Mouse (Mus musculus): ENCODE data around the gene Gpatch2.

Gpatch2 gene

DNA sequence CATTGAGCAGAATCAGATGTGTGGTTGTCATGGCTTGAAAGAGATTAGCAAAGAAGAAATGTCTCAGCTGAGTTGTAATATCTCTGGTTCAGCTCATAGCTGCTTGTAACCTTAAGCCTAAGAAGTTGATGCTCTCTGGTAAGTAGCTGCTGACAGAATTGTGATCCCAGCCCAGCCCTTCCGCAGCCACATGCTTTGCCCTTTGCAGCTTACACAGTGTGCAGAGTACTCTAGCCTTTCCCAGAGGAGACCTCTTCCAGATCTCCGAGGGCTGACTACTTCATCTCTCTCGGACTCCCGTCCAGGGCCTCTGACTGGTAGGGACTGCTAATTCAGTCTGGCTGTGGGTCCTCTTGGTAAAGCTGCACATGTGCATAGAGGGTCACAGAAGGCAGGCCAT lies 92.0 kb downstream of the Gpatch2 start:
- no peak for DNase-seq (ENCODE audit: low read depth)

DNA sequence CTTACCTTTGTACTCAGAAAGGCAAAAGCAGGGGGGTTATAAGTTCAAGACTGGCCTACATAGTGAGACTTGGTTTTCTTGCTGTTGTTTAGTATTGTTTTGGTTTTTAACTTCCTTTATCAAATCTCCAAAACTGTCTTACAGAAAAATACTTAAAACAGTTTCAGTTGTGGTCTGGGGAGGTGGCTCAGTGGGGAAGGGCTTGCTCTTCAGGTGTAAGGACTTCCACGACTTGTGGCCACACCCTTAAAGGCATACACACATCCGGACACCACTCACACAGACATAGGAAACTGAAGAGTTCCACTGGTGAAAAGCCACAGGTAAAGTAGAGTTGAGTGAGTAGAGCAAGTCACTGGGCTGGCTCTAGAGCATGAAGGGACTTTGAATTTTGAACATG lies 93.2 kb downstream of the Gpatch2 start:
- peak; percentile 74 for DNase-seq (ENCODE audit: low read depth)

DNA sequence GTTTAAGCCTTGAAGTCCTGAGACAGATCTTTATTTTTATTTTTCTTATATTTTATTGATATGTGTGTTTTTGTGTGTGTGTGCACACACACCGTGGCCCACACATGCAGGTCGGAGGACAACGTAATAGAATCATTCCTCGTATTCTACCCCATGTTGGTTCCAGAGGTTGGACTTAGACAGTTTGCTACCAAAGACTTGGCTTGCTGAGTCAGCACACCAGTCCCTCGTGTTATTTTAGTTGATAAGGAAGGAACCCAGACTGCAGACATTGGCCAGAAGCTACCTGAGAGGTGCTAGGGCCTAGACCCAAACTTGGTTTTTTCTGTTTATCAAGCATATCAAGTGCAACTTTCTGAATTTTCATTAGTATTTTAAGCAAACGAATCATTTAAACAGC lies 95.8 kb downstream of the Gpatch2 start:
- no peak for DNase-seq (ENCODE audit: low read depth)

DNA sequence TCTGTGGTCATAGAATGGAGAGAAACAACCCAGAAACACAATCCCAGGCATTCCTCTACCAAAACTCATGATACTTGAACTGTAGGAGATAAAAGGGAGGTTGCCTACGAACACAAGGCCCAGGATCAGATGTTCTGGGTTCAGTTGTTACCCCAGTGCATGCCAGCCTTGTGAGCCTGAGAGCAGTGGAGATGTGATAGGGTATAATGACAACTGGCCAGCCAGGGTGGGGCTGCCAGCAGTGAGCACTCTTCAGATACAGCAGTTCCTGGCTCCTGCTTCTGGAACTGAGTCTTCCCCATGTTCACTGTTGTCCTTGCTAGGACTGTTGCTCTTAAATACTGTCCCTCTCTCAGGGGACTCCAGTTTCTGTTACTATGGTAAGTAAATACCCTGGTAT lies 98.0 kb downstream of the Gpatch2 start:
- DNase-seq (ENCODE audit: low read depth) = no peak

DNA sequence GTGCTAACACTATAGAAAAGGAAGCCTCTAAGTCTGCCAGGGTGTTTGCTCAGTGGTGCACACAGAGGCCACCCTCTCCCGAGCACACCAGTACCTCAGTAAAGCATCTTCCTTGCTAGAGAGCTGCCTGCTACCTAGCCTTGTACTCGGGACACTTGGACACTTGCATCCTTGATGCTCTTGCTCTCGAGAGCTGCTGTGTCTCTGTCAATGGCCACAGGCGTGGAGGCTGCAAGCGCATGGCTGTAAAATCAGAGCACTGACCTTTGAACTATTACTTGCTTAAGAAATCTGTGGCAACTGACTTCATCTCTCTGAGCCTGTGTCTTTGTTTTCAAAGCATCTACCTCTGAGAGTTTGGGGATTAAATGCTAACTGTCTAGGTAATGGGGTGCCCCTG lies 98.5 kb downstream of the Gpatch2 start:
- no peak for DNase-seq (ENCODE audit: low read depth)

DNA sequence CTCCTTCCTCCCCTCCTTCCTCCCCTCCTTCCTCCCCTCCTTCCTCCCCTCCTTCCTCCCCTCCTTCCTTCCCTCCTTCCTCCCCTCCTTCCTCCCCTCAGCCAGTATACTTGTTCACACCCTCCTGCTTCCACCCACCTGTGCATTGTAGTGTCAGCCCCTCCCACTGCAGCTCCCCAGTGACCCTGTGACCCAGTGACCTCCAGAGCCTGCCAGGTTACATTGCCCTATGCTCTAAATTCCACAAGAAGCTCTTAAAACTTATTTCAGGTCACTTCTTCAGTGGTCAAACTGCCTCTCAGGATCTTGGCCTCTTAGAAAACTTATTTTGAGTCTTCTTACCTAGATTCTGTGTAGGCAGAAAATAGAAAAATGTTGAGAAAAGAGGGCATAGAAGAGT lies 99.2 kb downstream of the Gpatch2 start:
- DNase-seq (ENCODE audit: low read depth) = no peak

DNA sequence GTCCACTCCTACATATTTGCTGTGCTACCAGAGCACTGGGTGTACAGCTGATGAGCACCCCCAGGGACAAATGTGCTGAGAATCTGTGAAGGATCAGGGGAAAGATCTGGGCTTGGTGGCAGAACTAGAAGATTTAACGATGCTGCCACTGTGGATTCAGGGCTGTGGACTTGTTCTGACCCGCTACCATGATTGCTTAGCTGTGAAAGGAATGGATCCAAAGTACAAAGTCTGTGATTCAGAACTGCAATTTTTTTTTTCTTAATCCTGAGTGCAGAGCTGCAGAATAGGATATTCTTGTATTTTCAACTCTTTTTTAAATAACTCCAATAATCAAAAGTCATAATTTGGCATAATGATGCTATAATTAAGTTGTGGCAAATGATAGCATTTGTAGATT lies 100.5 kb downstream of the Gpatch2 start:
- DNase-seq (ENCODE audit: low read depth) = no peak

DNA sequence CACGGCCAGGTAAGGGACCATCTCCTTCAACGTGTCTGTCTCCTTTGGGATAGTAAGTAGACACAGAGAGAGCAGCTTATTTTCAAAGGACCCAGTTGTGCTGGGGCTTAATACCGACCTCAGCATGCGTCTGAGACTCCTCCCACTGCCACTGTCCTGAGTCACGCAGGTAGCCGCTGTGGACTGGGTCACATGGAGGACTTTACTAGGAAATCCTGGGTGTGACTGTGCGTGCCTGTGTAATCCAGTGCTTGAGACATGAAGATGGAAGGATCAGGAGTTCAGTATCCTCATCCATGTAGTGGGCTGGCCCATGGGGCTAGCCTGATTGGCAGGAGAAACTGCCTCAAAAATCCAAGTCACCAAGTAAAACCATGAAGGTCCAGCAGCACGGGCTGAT lies 101.2 kb downstream of the Gpatch2 start:
- DNase-seq (ENCODE audit: low read depth) = no peak

DNA sequence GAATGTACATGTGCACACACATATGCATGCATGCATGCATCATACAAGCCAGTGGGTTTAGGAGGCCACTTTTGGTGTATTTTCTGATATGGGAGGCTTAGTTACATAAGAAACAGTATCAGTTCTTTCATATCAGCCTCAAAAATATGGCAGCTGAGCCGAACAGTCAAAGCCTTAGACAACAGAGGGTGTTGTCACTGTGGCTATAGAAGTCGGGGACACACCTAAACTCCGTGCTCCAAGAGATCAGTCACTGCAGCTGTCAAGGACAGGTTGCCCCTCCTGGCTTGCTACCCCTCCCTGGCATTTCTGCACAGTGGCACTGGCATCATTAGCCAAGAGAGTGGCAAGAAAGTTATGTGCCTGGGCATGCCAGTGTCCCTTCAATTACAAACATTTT lies 106.5 kb downstream of the Gpatch2 start:
- no peak for DNase-seq (ENCODE audit: low read depth)

DNA sequence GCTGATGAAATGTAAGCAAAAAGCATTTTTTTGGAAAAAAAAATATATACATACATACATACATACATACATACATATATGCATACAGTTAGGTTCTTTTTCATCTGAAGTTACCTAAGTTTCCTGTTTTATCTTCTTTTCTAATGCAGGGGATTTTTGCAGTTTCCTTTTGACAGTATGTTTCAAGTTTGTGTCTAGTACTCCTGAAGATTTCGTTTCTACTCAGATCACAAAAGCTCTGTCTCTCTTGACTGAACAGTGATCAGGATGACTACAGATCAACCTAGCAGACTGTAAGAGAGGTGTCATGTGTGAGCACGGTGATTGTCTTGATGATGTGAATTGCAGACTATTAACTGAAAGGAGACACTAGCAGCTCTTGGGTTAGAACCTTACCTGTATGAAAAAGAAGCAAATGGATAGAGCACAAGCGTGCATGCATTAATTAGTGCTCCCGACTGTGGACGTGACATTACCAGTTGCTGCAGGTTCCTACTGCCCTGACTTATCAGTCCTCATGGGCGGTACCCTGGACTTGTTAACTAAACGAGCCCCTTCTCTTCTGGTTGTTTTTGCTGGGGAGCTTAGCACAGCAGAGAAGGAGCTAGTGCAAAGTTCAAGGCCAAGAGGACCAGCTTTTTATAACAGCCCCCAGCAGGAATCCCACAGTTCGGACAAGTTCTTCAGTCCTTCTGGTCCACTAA lies 107.3 kb downstream of the Gpatch2 start:
- peak; percentile 69 for DNase-seq (ENCODE audit: low read depth)

DNA sequence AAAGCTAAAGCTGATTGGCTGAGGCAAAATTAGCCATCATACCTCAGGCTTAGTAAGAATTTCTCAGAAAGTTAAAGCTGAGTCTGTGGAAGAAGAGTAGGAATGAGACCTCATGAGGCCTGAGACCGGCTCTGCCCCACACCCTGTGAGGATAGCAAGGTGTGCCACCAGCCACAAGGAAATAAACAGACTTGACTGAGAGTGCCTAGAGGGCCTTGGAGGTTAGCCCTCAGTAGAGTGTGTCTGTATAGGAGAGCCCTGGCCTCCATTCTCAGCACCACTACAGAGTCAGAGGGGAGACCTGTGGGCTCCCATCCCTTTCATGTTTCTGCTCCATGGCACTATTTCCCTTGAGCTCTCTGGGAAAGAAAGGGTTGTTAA lies 107.9 kb downstream of the Gpatch2 start:
- DNase-seq (ENCODE audit: low read depth) = no peak

DNA sequence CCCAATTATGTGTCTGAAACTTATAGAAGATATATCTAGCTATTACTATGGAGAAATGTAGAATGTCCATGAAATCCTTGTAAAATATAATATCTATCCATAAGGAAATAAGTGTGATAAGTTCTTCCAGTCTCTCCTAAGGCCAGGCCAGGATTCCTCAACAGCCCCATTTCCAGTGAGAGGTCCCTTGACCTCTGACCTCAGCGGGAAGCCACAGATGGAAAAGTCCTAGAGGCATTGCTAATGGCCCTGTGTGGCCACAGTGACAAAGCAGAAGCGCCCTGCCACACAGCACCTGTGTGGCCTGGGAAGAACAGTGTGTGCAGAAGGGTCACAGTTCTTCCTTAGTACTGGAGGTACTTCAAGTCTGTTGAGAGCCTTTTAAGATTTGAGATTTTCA lies 127.2 kb downstream of the Gpatch2 start:
- no peak for DNase-seq (ENCODE audit: low read depth)

DNA sequence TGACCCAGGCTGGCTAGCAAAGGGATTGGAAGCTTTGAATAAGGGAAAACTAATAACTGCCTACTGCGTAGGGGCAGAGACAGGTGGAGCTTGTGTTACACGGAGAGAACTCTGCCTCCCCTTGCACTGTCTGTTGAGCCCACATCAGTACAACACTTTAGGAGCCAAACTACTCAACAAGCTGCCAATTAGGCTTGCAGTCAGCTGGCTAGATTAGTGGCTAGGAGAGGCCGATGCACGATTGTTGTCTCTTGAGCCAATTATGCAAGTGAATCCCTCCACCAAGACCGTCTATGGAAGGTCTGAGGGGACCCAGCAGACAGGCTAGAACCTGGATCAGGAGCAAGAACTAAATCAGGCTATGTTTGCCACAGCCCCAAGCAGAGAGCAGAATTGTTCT lies 129.8 kb downstream of the Gpatch2 start:
- no peak for DNase-seq (ENCODE audit: low read depth)

DNA sequence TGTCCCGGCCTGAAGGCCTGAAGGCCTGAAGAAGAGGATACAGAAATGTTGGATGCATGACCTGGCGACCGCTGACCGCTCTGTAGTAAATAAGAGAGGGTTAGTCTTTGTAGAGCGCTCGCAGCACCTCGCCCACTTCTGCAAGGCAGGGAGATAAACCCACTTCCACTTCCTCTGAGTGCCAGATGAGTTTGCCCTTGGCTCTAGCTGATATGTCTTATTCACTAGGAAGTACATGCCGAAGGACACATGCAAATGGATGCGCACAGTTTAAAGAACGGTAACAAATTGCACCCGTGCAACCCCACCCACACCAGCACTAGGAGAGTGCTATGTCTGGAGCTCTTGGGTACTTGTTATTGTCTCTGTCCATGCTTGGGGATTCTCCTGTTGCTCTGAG lies 131.6 kb downstream of the Gpatch2 start:
- peak; percentile 54 for DNase-seq (ENCODE audit: low read depth)

DNA sequence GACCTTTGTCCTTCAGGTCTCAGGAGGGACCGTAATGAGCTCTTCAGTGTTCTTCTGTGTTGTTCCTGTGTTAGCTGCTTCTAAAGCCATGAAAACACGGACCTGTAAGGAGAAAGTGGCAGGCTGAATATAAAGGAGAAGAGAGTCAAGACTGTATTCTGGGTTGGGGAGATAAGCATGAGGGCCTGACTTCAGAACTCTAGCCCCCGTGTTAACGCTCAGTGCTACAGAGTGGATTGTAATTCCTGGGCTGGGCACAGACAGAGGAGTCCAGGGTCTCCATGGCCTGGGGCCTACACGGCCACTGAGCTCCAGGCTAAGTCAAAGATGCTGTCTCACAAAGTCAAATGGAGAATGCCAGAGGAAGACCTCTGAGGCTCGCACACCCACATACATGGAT lies 132.3 kb downstream of the Gpatch2 start:
- DNase-seq (ENCODE audit: low read depth) = peak; percentile 8

DNA sequence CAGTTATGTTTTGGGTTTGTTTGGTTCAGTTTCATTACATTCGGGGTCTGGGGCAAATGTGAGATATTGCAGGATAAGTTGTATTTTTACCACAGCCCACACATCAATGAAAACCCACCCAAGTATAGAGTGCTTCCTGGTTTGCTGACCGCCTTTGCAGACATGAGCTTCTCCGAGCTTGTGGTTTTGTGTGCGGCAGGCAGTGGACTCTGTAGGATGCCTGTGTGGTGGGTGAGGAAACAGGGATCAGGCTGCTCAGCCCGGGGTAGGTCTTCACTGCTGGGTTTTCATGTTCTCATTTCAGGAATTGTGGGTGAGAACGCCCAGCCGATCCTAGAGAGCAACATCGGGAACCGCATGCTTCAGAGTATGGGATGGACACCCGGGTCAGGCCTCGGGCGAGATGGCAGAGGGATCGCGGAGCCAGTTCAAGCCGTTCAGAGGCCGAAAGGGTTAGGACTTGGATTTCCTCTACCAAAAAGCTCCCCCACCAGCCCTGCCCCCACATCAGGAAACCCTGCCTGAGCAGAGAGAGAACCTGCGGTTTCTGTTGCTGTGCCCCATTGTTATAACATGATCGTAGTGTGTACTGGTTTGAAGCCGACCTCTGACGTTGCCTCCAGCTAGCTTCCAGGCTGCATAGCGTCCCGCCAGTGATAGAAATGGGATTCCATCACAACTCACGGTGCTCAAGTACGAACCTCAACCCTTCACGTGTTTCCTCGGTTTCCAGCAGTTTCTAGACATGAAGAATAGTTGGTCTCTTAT lies 132.9 kb downstream of the Gpatch2 start:
- peak; percentile 65 for DNase-seq (ENCODE audit: low read depth)

DNA sequence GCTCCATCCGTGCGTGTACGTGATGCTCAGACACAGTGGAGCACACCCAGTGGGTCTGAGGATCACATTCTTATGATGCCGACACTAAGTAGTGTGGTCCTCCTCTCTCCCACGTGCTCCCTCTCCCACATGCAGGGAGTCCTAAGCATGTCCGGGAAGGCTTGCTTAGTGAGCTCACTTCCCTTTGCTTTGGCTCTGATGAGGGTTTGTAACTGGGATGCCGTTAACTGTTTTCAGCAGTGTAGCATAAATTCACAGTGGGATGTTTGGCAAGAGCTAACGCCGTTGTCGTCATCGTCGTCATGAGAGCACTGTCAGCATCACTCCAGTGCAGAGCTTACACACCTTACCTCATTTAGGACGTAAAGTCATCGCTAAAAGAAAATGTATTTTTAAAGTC lies 133.6 kb downstream of the Gpatch2 start:
- no peak for DNase-seq (ENCODE audit: low read depth)

DNA sequence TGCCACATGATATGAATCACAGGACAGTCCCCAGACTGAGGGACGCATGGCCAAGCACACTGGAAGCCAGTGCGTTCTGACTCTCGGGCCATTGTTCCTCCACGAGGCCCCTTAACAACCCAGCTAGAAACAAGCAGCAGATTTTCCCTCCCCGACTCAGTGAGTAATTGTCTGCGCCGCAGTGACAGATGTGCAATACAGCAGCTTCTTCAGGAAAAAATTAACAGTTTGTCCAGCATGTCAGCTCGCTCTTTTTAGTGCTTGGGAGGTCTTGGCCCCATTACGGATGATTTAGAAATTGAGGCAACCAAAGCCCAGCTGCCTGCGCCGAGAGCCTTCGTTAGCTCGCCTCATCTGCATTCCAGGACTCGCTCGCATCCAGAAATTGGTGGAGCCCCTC lies 140.9 kb downstream of the Gpatch2 start:
- DNase-seq (ENCODE audit: low read depth) = no peak

DNA sequence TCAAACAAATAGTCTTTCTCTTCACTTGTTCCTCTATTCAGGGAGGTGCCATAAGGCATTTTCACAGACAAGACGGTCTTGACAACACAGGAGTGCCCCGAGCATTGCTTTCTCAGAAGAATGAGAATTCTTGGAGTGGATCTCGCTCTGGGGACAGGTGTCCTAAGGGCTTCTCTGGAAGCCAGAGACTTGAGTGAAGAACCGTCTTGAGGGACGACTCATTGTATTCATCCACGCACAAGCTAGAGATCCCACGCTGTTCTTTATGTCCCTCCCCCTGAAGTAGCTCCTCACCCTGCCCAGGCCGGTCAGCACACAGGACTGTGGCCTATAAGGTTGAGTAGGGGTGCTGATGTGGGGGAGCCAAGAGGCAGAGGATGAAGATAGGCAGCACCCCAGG lies 141.6 kb downstream of the Gpatch2 start:
- no peak for DNase-seq (ENCODE audit: low read depth)

DNA sequence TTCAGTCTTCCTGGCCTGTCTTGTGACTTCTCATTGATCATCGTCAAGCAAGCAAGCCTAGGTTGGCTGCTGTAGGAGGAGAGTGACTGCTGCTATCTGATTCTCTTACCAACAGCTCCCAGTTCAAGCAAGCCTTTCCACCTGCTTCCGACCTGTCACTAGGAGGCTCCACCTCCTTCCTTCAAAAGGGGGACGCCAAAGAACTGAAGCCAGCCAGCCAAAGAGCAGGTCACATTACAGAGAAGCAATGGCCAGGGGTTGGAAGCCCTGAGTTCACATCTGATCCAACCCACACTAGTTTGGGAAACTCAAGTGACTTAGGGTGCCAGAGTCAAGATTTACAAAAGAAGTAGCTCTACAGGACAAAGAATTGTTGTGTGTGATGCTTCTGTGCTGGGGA lies 144.9 kb downstream of the Gpatch2 start:
- no peak for DNase-seq (ENCODE audit: low read depth)

DNA sequence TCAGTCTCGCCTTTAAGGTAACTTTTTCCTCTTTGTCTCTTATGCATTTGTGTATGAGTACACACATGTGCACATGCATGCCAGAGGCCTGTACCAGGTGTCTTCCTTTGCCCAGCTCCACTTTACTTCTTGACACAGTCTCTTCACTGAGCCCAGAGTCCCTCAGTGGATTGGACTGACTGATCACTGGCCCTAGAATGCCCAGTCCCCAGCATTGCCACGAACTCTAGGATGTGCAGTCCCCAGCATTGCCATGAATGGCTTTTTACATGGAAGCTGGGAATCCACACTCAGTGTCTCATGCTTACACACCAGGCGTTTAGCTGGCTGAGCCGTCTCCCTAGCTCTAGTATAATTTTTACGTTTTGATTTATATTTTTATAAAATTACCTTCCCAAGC lies 147.2 kb downstream of the Gpatch2 start:
- no peak for DNase-seq (ENCODE audit: low read depth)

DNA sequence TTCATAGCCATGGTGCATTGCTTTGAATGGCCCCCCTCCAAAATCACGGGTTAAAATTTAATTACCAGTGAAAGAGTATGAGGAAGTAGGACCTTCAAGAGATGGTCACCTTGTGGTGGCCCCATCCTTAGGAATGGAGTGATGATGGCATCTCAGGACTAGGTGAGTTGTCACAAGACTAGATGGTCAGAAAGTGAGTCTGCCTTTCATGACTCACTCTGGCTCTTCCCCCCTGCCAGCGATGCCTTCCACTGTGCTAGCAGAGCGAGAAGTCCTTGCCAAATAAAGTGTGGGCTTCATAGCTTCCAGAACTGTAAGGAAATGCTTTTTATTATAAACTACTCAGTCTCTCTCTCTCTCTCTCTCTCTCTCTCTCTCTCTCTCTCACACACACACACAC lies 150.1 kb downstream of the Gpatch2 start:
- DNase-seq (ENCODE audit: low read depth) = no peak

DNA sequence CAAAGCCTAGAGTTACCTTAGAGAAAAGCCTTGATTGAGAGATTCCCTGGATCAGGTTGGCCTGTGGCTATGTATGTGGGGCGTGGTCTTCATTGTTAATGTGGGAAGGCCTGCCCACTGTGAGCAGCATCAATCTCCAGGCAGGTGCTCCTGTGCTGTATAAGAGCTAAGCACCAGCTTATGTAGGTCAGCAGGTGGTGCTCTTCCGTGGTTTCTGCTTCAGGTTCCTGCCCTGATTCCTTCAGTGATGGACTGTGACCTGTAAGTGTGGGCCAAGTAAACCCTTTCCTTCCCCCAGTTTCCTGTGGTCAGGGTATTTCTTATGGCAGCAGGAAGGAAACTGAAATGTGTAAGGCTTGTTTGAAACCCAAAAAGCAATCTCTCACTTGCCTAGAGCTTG lies 151.5 kb downstream of the Gpatch2 start:
- DNase-seq (ENCODE audit: low read depth) = peak; percentile 30

DNA sequence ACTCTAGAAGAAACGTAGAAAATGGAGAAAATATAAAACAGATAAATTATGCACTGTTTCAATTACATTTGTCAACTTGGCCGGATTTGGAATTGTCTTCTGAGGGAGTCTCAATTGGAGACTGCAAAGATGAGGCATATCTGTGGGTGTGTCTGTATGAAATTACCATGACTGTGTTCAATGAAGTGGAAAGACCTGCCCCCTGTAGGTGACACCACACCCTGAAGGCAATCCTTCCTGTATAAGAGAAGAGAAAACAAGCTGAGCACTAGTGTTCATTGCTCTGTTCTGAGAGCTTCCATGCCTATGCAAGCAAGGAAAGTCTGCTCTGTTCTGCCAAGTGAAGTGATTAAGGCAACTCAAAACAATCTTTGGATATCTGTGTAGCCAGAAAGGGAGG lies 153.7 kb downstream of the Gpatch2 start:
- peak; percentile 28 for DNase-seq (ENCODE audit: low read depth)
